Mouse (Mus musculus) kidney, embryonic 16.5 days (tissue): ENCODE data around the gene Slc25a11. TPM values are rescaled to one million over a fixed set of nuclear protein-coding genes. Genes with fewer than 3 reads are reported as not detected.

Experiments
- ATAC-seq: fragments of 200-750 bp; cut with Nextera tagmentation; 2 replicates; pipeline ENCODE4 v1.8.0; 2017; ENCODE audit warnings: moderate TSS enrichment; ENCODE audit not compliant: low FRiP score, low TSS enrichment
- H3K27ac ChIP-seq: fragments of 300-500 bp; sonication (generic); 2 replicates; pipeline ENCODE4 v1.5.1; 2014; ENCODE audit warnings: low read length
- H3K27me3 ChIP-seq: fragments of 300-500 bp; sonication (generic); 2 replicates; pipeline ENCODE4 v1.6.1; 2014; ENCODE audit warnings: low read length, control low read depth, mixed read lengths; ENCODE audit not compliant: insufficient read depth
- H3K36me3 ChIP-seq: fragments of 300-500 bp; sonication (generic); 2 replicates; pipeline ENCODE4 v1.6.1; 2014; ENCODE audit warnings: low read length, control low read depth, mixed read lengths; ENCODE audit not compliant: insufficient read depth
- H3K4me1 ChIP-seq: fragments of 300-500 bp; sonication (generic); 2 replicates; pipeline ENCODE4 v1.6.1; 2014; ENCODE audit warnings: low read length, control low read depth, mixed read lengths; ENCODE audit not compliant: insufficient read depth
- H3K4me2 ChIP-seq: fragments of 300-500 bp; sonication (generic); replicated peaks from 2 replicates; pipeline ENCODE4 v1.6.1; 2014; ENCODE audit warnings: low read depth, low read length
- H3K4me3 ChIP-seq: fragments of 300-500 bp; sonication (generic); 2 replicates; pipeline ENCODE4 v1.5.1; 2014; ENCODE audit warnings: mild to moderate bottlenecking, low read length
- H3K9ac ChIP-seq: fragments of 300-500 bp; sonication (generic); replicated peaks from 2 replicates; pipeline ENCODE4 v1.6.1; 2014; ENCODE audit warnings: low read length
- H3K9me3 ChIP-seq: fragments of 300-500 bp; sonication (generic); 2 replicates; pipeline ENCODE4 v1.6.1; 2016; ENCODE audit warnings: low read length, control low read depth
- WGBS: fragments of 180-500 bp; shearing (Covaris S2); extraction: QIAGEN DNeasy Blood & Tissue Kit; methylation state at CpG from one replicate; pipeline ENCODE4 v1.1.7; 2014; 5-methylcytosine and 5-hydroxymethylcytosine counted together
- polyA plus RNA-seq: library from polyadenylated mRNA; unstranded; fragments of >200 nt; fragmentation: Nextera tagmentation; extraction: Ambion mirVana; gene quantifications from 2 replicates; pipeline ENCODE4 v1.2.1, GENCODE M21; 2015

The Slc25a11 gene
- polyA plus RNA-seq, 1 experiment from 2014 or later = 235 TPM

- H3K27me3 ChIP-seq = no peaks in the 10 kb centered on the region
- H3K36me3 ChIP-seq = peaks cover 16% of the 10 kb centered on the region
- H3K4me2 ChIP-seq = no peak overlapping the region
- WGBS = 68% methylated on average over 2 of the region's 2 CpGs
- peaks cover 20% of the 10 kb centered on the region for H3K4me1 ChIP-seq
- no peak for ATAC-seq
- no peak overlapping the region for H3K27ac ChIP-seq
- no peak overlapping the region for H3K9ac ChIP-seq
- H3K4me3 ChIP-seq = no peak overlapping the region
- no peaks in the 10 kb centered on the region for H3K9me3 ChIP-seq
Observed at GRCm38 (mm10) chr11:70595638-70596037, 51.6 kb downstream of the Slc25a11 start.

- Histone ChIP-seq H3K4me1 (peaks cover 20% of the 10 kb centered on the region), H3K27ac (peak overlapping the region; percentile 48; the same call in 1 of the 2 replicates), H3K9ac (peak overlapping the region; percentile 25; the same call in 1 of the 2 replicates), H3K4me3 (no peak overlapping the region), H3K9me3 (no peaks in the 10 kb centered on the region), H3K4me2 (no peak overlapping the region; the same call in 1 of the 2 replicates), H3K27me3 (no peaks in the 10 kb centered on the region), H3K36me3 (peaks cover 16% of the 10 kb centered on the region)
- ATAC-seq = no peak
- 68% methylated on average over 15 of the region's 15 CpGs for WGBS
Observed at GRCm38 (mm10) chr11:70594253-70594989, 52.9 kb downstream of the Slc25a11 start.

Other genes with a start within 250 kb of the Slc25a11 start
- gene Pelp1, start 237.4 kb downstream of the Slc25a11 start, polyA plus RNA-seq = 40.3 and 41.9 TPM in 2 replicates
- gene Arrb2, start 214.8 kb downstream of the Slc25a11 start, polyA plus RNA-seq = 15.3 and 19.0 TPM in 2 replicates
- gene Med11, start 195.6 kb downstream of the Slc25a11 start, polyA plus RNA-seq = 43.9 and 46.3 TPM in 2 replicates
- 1.4 and 1.5 TPM in 2 replicates for gene Zmynd15, start 188.0 kb downstream of the Slc25a11 start, polyA plus RNA-seq
- 9.1 and 9.7 TPM in 2 replicates for gene Cxcl16, start 187.5 kb downstream of the Slc25a11 start, polyA plus RNA-seq
- gene Tm4sf5, start 142.2 kb downstream of the Slc25a11 start, polyA plus RNA-seq = 0.69 and 0.80 TPM in 2 replicates
- gene Vmo1, start 132.9 kb downstream of the Slc25a11 start, polyA plus RNA-seq = 0.37 and 0.50 TPM in 2 replicates
- gene Gltpd2, start 128.3 kb downstream of the Slc25a11 start, polyA plus RNA-seq = 0.51 and 0.62 TPM in 2 replicates
- gene Psmb6, start 122.1 kb downstream of the Slc25a11 start, polyA plus RNA-seq = 789 and 872 TPM in 2 replicates
- not detected in 2 replicates for gene Gm40193, start 114.5 kb downstream of the Slc25a11 start, polyA plus RNA-seq
- 8.5 and 8.8 TPM in 2 replicates for gene Pld2, start 107.4 kb downstream of the Slc25a11 start, polyA plus RNA-seq
- gene Mink1, start 84.6 kb downstream of the Slc25a11 start, polyA plus RNA-seq = 15.9 and 17.4 TPM in 2 replicates
- gene 4930544D05Rik, start 31.6 kb downstream of the Slc25a11 start, polyA plus RNA-seq = not detected in 2 replicates
- 0.19 TPM in 1 of 2 replicates, not detected in the other for gene Chrne, start 28.3 kb downstream of the Slc25a11 start, polyA plus RNA-seq
- 0.11 and 0.21 TPM in 2 replicates for gene Gp1ba, start 8.4 kb downstream of the Slc25a11 start, polyA plus RNA-seq
- 130 and 137 TPM in 2 replicates for gene Rnf167, start 244 bp downstream of the Slc25a11 start, polyA plus RNA-seq
- 1,671 and 1,948 TPM in 2 replicates for gene Pfn1, start 7.2 kb upstream of the Slc25a11 start, polyA plus RNA-seq
- 23.1 and 28.0 TPM in 2 replicates for gene Eno3, start 9.7 kb upstream of the Slc25a11 start, polyA plus RNA-seq
- 206 and 209 TPM in 2 replicates for gene Spag7, start 21.9 kb upstream of the Slc25a11 start, polyA plus RNA-seq
- gene Camta2, start 40.6 kb upstream of the Slc25a11 start, polyA plus RNA-seq = 12.7 and 17.0 TPM in 2 replicates
- 1.3 and 1.6 TPM in 2 replicates for gene Inca1, start 52.7 kb upstream of the Slc25a11 start, polyA plus RNA-seq
- 2.5 and 3.5 TPM in 2 replicates for gene Kif1c, start 53.1 kb upstream of the Slc25a11 start, polyA plus RNA-seq
- gene Zfp3, start 116.7 kb upstream of the Slc25a11 start, polyA plus RNA-seq = 8.6 and 8.7 TPM in 2 replicates
- gene Scimp, start 165.1 kb upstream of the Slc25a11 start, polyA plus RNA-seq = 0.20 and 0.22 TPM in 2 replicates
- 29.5 and 31.6 TPM in 2 replicates for gene Rabep1, start 197.3 kb upstream of the Slc25a11 start, polyA plus RNA-seq